Mouse (Mus musculus): Measurements from ENCODE around the gene Dennd4a.

DNA sequence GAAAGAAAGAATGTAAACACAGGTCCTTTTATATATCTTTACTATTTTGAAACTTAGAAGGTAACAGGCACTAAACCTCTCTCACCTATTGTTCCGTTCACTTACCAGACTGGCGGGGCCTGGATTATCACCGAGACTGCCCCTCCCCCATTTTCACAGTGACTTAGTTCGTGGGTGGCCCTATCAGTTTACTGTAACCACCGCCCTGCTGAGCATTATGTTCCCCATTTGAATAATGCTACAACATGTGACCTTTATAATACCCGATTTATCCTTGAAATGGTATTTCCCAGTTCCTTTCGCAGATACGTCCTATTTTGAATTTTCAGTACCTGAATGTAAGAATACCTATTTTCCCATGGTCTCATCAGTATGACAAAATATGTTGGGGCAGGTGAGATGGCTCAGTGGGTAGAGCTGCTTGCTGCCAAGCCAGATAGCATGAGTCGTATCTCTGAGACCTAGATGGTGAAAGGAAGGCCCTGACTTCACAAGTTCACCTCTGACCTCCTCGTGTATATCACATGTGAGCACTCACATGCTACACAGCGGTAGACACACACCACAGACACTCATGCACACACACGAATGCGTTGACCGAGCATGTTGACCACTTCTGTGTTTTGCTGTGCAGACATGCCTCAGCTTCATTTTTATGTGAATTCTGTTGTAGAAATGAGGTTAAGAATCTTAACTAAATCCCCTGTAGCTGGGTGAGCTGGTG, 93.9 kb downstream of the Dennd4a start:
- TF ChIP-seq POLR2A (IDR thresholded peaks at IDR 0.05; ENCODE audit: borderline replicate concordance, control insufficient read depth, low read depth, low read length) (no peak), CTCF (IDR thresholded peaks at IDR 0.05; ENCODE audit: control insufficient read depth, insufficient read depth, low read length) (no peak)

All from bone marrow, adult 2 months (tissue).